Mouse (Mus musculus) embryo, embryonic 9.5 days (tissue): ENCODE measurements around the gene Proser2.

Source experiments
- DNase-seq: peaks from one replicate; pipeline ENCODE4 v3.0.0-alpha.2; 2017; ENCODE audit errors: extremely low spot score

The Proser2 gene

DNA sequence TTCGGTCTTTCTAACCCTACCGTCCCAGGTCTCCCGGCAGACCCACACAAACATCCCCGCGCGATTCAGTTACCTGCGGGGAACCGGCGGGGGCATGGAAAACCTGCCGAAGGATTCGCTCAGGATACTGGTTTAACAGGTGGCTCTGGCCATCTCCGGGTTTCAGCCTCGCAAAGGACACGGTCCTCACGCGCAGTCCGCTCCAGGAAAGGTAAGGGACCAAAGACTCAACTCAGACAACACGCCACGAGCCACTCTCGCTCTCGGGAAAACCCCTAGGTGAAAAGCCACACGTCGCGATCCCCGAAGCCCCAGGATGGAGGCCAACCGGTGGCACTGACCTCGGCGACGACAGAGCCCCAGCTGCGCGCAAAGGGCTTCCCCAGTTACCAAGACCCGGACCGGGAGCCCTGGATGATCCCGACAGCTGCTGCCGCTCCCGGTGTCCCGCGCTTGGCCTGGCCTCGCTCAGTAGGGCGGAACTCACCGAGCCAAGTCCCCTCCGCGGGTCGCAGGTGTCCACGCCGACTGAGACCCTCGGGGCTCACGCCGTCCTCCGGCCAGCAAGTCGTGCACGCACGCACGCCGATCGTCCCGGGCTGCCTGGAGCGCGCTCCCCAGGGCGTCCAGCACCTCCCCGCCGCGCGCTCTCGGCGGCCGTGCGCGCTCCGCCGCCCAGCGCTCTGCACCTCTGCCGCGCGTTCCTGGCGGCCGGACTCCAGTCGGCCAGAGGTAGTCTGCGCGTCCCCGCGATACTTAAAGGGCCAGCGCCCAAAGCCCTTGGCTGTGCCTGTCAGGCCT is at the start of gene Proser2:
Gene Proser2, minus strand, starts transcription at position 657 of the 801 bp plus-strand sequence.
- peak; percentile 85 for DNase-seq

GRCm38 (mm10) chr2:6179749-6180117 is 49.7 kb upstream of the Proser2 start:
- no peak for DNase-seq

DNA sequence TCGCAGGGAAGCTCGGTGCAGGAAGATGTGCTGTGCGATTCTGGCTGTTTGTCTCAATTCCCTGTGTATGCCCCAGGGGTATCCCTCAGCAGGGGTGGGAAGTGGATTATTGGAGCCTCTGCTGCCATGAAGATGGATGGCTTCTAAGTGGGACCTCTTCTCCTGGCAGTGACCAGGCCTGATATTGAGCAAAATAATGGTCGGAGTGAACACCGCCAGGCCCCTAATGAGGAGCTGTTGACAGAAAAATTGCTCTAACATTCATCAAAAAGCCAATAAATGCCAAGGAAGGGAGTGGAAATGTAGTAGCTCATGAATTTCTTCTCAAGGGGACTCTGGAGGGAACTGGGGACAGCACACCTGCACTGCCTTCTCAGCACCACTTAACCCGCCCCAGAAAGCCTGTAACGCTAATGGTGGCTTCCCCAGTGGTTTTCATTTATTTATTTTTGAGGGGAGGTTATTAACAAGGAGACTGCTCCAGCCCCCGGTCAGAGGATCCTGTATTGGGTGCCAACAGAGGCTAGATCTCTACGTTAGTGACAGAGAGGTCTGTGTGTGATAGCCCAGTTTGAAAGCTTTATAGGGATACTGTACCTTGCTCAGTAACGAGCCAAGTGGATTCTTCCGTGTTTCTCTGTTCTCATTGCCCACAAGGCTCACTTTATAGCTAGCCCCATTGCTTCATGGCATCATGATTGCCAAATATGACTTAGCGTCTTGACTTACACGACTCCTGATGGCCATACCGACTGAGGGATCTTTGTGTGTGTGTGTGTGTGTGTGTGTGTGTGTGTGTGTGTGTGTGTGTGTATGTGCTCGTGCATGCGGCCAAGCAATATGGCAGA is 49.1 kb upstream of the Proser2 start:
- peak; percentile 22 for DNase-seq

DNA sequence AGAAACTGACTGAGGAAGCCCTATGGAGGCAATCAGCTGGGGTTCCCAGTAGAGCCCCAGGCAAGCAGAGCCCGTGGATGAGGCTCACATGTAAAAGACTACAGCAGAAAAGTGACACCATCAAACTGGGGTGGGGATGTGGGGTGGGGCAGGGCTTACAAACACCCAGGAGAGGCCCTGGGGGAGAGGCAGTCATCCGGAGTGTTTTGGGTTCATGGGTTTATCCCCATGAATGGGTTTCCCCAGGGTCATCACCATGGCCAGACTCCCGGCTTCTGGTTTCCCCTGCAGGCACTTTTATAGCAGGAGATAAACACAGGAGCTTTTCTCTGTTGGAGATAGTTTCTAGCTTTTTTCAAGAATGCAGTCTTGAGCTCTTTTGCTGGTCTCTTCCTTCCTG is 43.0 kb upstream of the Proser2 start:
- DNase-seq, result no peak

GRCm38 (mm10) chr2:6168560-6168959 is 38.5 kb upstream of the Proser2 start:
- no peak for DNase-seq

DNA sequence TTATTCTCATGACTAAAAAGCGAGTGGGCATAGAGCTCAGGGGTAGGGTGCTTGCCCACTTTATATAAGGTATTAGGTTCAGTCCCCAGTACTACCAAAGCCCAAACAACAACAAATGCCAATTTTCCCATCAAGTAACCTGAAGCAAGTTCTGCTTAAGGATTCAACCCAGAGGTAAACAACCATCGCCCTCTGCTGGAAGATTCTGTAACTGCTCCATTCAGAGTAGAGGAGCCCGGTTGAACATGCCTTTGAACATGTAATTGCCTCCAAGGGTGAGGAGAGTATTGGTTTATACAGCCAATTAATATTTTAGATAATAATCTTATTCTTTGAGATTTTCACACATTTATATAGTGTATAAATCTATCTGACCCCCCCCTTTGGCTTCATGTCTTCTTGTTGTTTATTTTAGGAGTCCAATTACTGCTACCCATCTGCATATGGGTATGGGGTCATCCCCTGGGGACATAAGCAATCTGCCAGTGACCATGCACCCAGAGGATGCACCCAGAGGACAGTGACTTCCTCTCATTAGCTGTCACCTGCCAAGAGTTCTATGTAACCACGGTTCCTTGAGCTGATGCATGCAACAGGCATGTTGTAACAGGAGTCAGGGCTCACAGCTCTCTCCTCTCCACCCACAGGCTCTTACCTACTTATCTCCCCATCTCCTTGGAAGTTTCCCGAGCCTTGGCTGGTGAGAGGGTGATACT is 38.0 kb upstream of the Proser2 start:
- DNase-seq, result peak; percentile 76

GRCm38 (mm10) chr2:6165771-6166170 is 35.8 kb upstream of the Proser2 start:
- DNase-seq, result no peak

GRCm38 (mm10) chr2:6164606-6165290 is 34.7 kb upstream of the Proser2 start:
- DNase-seq, result no peak

GRCm38 (mm10) chr2:6162366-6163040 is 32.5 kb upstream of the Proser2 start:
- no peak for DNase-seq

GRCm38 (mm10) chr2:6159735-6160134 is 29.7 kb upstream of the Proser2 start:
- no peak for DNase-seq

DNA sequence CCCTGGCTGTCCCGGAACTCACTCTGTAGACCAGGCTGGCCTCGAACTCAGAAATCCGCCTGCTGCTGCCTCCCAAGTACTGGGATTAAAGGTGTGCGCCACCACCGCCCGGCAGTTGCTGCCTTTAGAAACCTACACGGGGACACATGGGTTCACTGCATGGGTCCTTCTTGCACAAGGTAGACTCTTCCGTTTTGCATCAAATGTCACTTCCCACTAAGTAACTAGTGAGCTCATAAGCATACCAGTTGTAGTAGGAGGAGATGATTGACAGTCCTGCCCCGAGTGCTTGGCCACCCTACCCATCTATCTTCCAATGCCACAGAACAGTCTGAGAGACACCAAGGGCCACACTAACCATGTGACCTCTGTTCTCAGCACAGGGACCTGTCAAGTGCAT is 29.2 kb upstream of the Proser2 start:
- no peak for DNase-seq

DNA sequence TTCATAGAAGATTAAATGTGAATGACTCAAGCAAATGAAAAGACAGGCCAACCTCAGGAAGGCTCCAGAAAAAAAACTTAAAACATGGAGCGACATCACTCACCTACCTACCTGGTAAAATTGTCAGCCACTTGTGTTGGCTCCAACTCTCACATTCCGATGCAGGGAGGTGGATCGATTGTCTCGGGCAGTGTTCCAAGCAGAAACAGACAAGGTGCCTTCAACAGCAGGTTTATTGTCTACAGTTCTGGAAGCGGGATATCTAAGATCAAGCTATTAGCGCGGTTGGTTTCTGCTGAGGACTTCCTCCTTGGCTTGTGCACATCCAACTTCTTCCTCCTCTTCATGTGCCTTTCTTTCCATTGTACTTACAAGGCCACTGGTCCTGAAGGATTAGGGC is 27.6 kb upstream of the Proser2 start:
- no peak for DNase-seq

DNA sequence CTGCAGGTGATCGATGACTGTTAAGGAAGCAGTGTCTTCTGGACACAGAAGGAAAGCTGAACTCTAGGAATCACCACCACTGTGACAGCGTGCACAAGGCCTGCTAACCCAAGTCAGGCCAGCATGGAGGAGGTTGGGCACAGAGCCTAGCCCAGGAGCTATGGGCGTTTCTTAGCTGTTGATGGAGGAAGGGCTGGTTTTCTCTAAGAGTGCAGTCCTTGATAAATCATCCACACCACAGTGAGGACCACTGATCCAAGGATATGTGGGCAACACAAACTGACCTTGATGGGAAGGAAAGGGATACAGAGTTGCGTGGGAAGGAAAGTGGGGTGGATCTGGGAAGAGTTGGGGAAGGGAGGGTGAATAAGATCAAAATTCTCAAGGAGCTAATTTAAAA is 27.2 kb upstream of the Proser2 start:
- DNase-seq, result no peak

DNA sequence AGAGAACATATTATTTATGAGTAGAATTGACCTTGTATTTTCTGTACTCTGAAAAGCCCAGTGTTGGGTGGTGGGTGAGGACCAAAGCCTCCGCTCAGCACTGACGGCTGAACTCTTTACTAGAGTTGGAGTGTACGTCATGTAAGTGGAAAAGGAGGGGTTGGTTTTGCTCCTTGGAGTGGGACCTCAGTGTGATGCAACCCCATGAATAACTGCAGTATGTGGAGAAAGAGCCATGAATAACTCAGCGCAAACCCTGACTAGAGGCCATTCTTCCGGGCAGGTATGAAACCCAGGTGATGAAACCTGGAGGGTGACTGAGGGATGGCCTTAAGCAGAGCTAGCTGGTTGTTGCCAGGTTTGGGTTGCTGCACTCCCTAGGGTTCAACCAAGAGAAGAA is 19.8 kb upstream of the Proser2 start:
- DNase-seq, result no peak

DNA sequence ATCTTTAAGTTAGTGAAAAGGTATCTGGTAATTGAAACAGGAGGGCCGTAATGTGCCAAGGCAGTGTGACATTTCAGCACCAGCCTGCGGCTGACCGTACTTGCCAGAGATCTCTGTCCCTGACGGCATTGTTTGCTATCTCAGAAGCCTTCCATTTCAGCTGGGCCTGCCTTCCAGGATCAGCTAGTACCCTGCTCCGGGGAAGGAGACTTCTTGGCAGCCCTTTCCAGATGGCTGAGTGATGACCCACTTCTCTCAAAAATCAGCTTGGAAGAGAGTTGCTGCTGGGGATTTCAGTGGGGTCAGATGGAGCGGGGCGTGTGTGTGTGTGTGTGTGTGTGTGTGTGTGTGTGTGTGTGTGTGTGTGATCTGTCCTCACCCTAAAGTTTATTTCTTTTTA is 16.9 kb upstream of the Proser2 start:
- no peak for DNase-seq

DNA sequence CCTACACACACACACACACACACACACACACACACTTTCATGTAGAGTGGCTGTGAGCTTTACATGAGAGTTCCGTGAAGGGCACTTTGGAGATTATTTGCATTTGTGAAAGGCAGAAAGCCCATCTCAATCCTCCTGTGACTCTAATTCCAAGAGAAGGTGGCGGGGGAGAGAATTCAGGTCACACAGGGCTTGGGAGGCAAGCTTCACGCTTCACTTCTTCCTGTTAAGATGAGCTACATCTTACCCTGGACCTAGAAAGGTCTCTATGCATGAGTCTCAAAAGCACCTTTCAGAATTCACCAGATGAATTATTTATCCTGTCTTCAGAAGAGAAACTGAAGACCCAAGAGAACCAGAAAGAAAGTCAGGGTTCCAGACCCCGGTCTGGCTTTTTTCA is 16.2 kb upstream of the Proser2 start:
- DNase-seq, result no peak

- no peak for DNase-seq
Observed at GRCm38 (mm10) chr2:6145611-6146010, 15.6 kb upstream of the Proser2 start.

DNA sequence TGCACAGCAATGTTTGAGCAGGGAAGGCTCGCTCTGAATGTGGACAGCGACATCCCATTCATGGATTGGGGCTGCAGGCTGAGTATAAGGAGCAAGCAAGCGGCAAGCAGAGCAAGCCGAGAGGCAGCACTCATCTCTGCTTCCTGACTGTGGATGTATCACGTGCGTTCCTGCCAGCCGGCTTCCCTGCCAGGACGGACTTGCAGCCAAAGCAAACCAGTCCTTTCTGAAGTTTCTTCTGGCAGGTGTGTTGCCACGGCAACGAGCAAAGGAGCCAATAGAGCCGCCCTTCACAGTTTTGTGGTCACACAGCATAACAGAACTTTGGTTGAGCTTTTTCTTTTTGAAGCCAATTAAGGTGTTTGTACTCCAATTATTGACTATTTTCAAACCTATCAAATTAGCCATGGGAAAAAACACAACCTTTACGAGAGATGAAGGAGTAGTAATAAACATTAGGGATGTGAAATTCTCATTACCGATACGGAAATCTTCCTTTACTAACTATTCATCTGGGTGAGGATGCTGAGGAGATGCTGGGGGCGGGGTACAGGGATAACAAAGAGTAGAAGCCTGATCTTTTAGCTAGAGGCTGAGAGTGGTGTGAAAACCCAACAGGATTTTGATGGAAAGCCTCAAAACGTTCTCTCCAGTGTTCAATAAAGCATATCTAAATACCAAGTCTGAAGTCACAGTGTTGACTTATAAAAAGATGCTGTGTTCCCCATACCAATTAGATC is 13.1 kb upstream of the Proser2 start:
- DNase-seq, result no peak

DNA sequence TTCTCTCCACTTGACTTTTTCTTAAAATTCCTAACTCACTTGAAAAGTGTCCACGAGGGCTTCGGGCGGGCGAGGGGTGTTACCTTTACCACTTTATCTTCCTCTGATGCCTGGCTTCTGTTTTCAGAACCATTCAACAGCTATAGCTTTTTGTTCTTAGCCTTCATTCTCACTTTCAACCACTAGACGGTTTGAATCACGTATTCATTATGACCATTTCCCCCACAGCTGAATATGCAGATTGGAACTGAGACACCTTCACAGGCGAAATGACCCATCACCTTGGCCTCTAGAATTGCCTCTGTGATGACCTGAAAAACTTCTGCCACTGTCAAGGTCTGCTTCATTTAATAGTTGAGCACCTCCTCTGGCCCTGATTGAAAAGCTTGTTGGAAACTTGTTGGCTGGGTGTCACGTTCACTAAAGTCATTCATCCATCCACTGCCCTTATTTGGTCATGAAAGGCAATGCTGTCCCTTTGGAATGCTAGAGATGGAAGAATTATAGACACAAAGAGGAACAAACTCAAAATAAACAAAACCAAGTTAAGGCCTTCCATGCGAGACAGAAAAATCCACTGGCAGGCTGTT is 10.7 kb upstream of the Proser2 start:
- no peak for DNase-seq

DNA sequence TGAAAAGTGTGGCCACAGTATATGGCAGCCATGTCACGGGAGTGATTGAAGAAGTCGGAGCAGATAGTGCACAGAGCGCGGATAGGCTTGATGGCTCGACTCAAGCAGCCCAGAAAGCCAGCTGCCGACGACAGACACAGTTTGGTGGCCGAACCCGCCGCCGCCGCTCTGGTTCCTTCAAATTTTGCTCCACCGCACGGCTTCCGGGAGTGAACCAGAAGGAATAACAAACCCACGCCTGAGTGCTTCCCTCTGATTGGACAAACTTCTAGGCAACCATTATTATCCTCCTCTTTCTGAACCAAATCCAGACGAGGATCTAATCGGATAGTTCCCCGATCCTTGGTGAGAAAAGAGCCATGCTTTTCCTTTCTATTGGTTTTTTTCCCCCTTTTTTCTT is 3.9 kb upstream of the Proser2 start:
- DNase-seq, result no peak
